Mouse (Mus musculus): ENCODE data around the gene Pde1a.

GRCm38 (mm10) chr2:79945898-79946675 lies 183.2 kb downstream of the Pde1a start:
- TF ChIP-seq CTCF (IDR thresholded peaks at IDR 0.05; ENCODE audit: borderline replicate concordance, control insufficient read depth, extremely low read depth, insufficient read depth, low read length, poor library complexity) (no peak), POLR2A (IDR thresholded peaks at IDR 0.05; ENCODE audit: control insufficient read depth, extremely low read depth, insufficient read depth, low read length, poor library complexity) (no peak)
